Mouse (Mus musculus): ENCODE measurements around the gene Spata25. TPM values are rescaled to one million over a fixed set of nuclear protein-coding genes. Genes with fewer than 3 reads are reported as not detected.
A peak's percentile ranks its signal among the peaks of the same experiment; 100 is the strongest.
"Not testable (repeated sequence)": the region's sequence is repeated elsewhere in the genome, so short reads cannot be mapped to it uniquely, and the experiment has no call there.

Spata25 gene
- total RNA-seq, 2 experiments from 2014 or later: not detected

GRCm38 (mm10) chr2:164855572-164855971 lies 27.2 kb upstream of the Spata25 start:
- not testable (repeated sequence) for DNase-seq

GRCm38 (mm10) chr2:164850061-164850460 lies 21.7 kb upstream of the Spata25 start:
- no peak for DNase-seq

- DNase-seq: no peak
These were observed 17.4 kb upstream of the Spata25 start for GRCm38 (mm10) chr2:164845782-164846181.

- DNase-seq: no peak
These were observed 6.8 kb upstream of the Spata25 start for GRCm38 (mm10) chr2:164835164-164835563.

- no peak for DNase-seq
These were observed 6.2 kb upstream of the Spata25 start for GRCm38 (mm10) chr2:164834531-164834930.

GRCm38 (mm10) chr2:164833314-164833959 lies 5.1 kb upstream of the Spata25 start, which contains the start of gene Neurl2:
Gene Neurl2 (minus strand): TSS chr2:164833456.
- DNase-seq: peak; percentile 87

- DNase-seq: peak; percentile 74
These were observed 4.5 kb upstream of the Spata25 start, which contains the start of gene Ctsa for GRCm38 (mm10) chr2:164832748-164833301. Gene Ctsa (plus strand): TSS chr2:164832873.

GRCm38 (mm10) chr2:164832032-164832747 lies 3.9 kb upstream of the Spata25 start:
- no peak for DNase-seq

GRCm38 (mm10) chr2:164831029-164831428 lies 2.7 kb upstream of the Spata25 start:
- no peak for DNase-seq

GRCm38 (mm10) chr2:164829090-164829489 lies 753 bp upstream of the Spata25 start:
- DNase-seq: no peak

GRCm38 (mm10) chr2:164827146-164827850 lies 1.0 kb downstream of the Spata25 start:
- DNase-seq: no peak

- DNase-seq: no peak
These were observed 2.8 kb downstream of the Spata25 start for GRCm38 (mm10) chr2:164825521-164825920.

GRCm38 (mm10) chr2:164823969-164824368 lies 4.4 kb downstream of the Spata25 start:
- no peak for DNase-seq

- no peak for DNase-seq
These were observed 5.2 kb downstream of the Spata25 start for GRCm38 (mm10) chr2:164823181-164823585.

GRCm38 (mm10) chr2:164822636-164823165 lies 5.6 kb downstream of the Spata25 start, which contains the start of gene Zswim1:
Gene Zswim1 (plus strand): TSS chr2:164822686.
- peak; percentile 99 for DNase-seq

GRCm38 (mm10) chr2:164821060-164821459 lies 7.3 kb downstream of the Spata25 start:
- DNase-seq: no peak

GRCm38 (mm10) chr2:164817703-164818102 lies 10.6 kb downstream of the Spata25 start:
- no peak for DNase-seq

GRCm38 (mm10) chr2:164817206-164817605 lies 11.1 kb downstream of the Spata25 start:
- no peak for DNase-seq

GRCm38 (mm10) chr2:164815821-164816220 lies 12.5 kb downstream of the Spata25 start:
- DNase-seq: no peak

GRCm38 (mm10) chr2:164815348-164815747 lies 13.0 kb downstream of the Spata25 start:
- DNase-seq: no peak

- no peak for DNase-seq
These were observed 14.8 kb downstream of the Spata25 start for GRCm38 (mm10) chr2:164813557-164813956.

GRCm38 (mm10) chr2:164806614-164807013 lies 21.7 kb downstream of the Spata25 start:
- no peak for DNase-seq

Measured in gastrocnemius, postnatal 25 days (tissue).